Mouse (Mus musculus) bone marrow macrophage, adult 2 months (primary cell): ENCODE results near the gene Txn1.

ENCODE experiments used
- CTCF ChIP-seq: IDR thresholded peaks from 2 replicates; pipeline ENCODE4 v1.5.1; 2012; ENCODE audit warnings: low read depth, mild to moderate bottlenecking, low read length, moderate library complexity
- POLR2A ChIP-seq: IDR thresholded peaks from 2 replicates; pipeline ENCODE4 v1.6.1; 2012; ENCODE audit warnings: mild to moderate bottlenecking, low read depth, low read length, borderline replicate concordance

DNA sequence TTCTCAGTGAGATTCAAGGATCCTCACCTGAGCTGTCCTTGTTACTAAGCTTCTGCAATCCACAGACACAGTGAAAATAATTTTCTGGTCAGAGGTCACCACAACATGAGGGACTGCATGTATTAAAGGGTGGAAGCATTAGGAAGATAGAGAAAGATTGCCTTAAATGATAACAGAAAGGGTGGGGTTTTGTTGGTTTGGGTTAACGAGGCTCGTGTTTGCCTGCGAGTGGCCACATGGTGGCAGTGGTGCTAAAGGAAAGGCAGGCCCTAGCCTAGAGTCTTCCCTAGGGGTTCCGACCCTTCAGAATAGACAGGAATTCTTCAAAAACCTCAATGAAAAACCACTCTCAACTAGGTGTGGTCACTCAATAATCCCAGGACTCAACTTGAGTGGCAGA lies 55.0 kb downstream of the Txn1 start:
- TF ChIP-seq CTCF (peak; percentile 71), POLR2A (no peak)
